ENCODE assay signal across 30 mouse cellular contexts in genomic region chr3:18733540-18733939, GRCm38 (mm10).
DNase-seq lines count a peak whose midpoint lies in the region; ATAC-seq and TF ChIP-seq lines count a peak whose summit lies in the region.
"Had no signal": no experiment of that assay in that cellular context is flagged by ENCODE, and none has a peak within 500 bp of the region (broad histone marks: within the 10 kb centered on the region; RNA-seq: fewer than 3 reads in every experiment).

No protein-coding gene starts in this region.

- no peak for TF ChIP-seq CTCF in forebrain, postnatal 0 days (IDR thresholded peaks at IDR 0.05; ENCODE audit: low read depth)
- TF ChIP-seq CTCF in brain, embryonic 14.5 days (IDR thresholded peaks at IDR 0.05; ENCODE audit: borderline replicate concordance, extremely low read depth, insufficient read depth, insufficient read length) = no peak

- WGBS in forebrain, embryonic 16.5 days = 59% methylated on average over 1 of the region's 1 CpGs
- WGBS in forebrain, postnatal 0 days = 68% methylated on average over 1 of the region's 1 CpGs

- DNase-seq in forebrain, postnatal 0 days = no peak
- DNase-seq in left cerebral cortex, adult 11 months (ENCODE audit: low spot score) = peak; percentile 6
- DNase-seq in left cerebral cortex, adult 8-10 months (ENCODE audit: low spot score in 2 of 2) = no peak
- peak; percentile 34 for DNase-seq in brain, embryonic 14.5 days (ENCODE audit: low read depth)
- DNase-seq in layer of hippocampus, postnatal 25 days (ENCODE audit: extremely low spot score in 1 of 2, low spot score in 1 of 2) = no peak
- DNase-seq: adrenal gland, adult 2 months; adrenal gland, postnatal 25 days; cerebellum, adult 11 months; cerebellum, adult 2 months; cerebellum, adult 9-11 months; cerebellum, postnatal 25 days; embryo, embryonic 11 days; gastrocnemius, postnatal 10 days; gastrocnemius, postnatal 36 days; heart, adult 2 months; heart, postnatal 14 days; heart, postnatal 4 days; kidney, adult 18-20 months had no signal

- no peaks in the 10 kb centered on the region for H3K27me3 ChIP-seq in forebrain, embryonic 16.5 days (replicated peaks; ENCODE audit: control insufficient read depth, insufficient read depth, low read length)
- H3K27me3 ChIP-seq in forebrain, postnatal 0 days (ENCODE audit: insufficient read depth, low read length) = no peaks in the 10 kb centered on the region
- H3K27me3 ChIP-seq in myocyte (ENCODE audit: control insufficient read depth, insufficient read depth, insufficient read length) = no peaks in the 10 kb centered on the region
- H3K27me3 ChIP-seq: embryonic facial prominence, embryonic 13.5 days; heart, embryonic 13.5 days had no signal

- H3K27ac ChIP-seq in forebrain, embryonic 16.5 days (ENCODE audit: low read length) = no peak overlapping the region
- H3K27ac ChIP-seq in forebrain, postnatal 0 days (ENCODE audit: low read depth, low read length) = no peak overlapping the region
- H3K27ac ChIP-seq: embryonic facial prominence, embryonic 10.5 days; embryonic facial prominence, embryonic 13.5 days; heart, adult 2 months; heart, embryonic 10.5 days; heart, embryonic 13.5 days; hindbrain, embryonic 14.5 days; hindbrain, postnatal 0 days had no signal

- no peak overlapping the region for H3K4me2 ChIP-seq in forebrain, embryonic 16.5 days (ENCODE audit: low read length)
- no peak overlapping the region for H3K4me2 ChIP-seq in forebrain, postnatal 0 days (ENCODE audit: low read depth)
- H3K4me2 ChIP-seq in myocyte (ENCODE audit: low read depth) = peak overlapping the region; percentile 8
- H3K4me2 ChIP-seq: embryonic facial prominence, embryonic 13.5 days; heart, embryonic 13.5 days; hindbrain, embryonic 14.5 days had no signal

- H3K36me3 ChIP-seq in forebrain, embryonic 16.5 days (ENCODE audit: control insufficient read depth, insufficient read depth) = no peaks in the 10 kb centered on the region
- no peaks in the 10 kb centered on the region for H3K36me3 ChIP-seq in forebrain, postnatal 0 days (ENCODE audit: insufficient read depth)
- no peaks in the 10 kb centered on the region for H3K36me3 ChIP-seq in myocyte (ENCODE audit: control insufficient read depth, insufficient read depth)
- H3K36me3 ChIP-seq: embryonic facial prominence, embryonic 10.5 days; embryonic facial prominence, embryonic 13.5 days; heart, embryonic 10.5 days; heart, embryonic 13.5 days had no signal

- H3K9ac ChIP-seq in forebrain, embryonic 16.5 days (replicated peaks; ENCODE audit: low read depth, low read length) = no peak overlapping the region
- H3K9ac ChIP-seq in forebrain, postnatal 0 days = no peak overlapping the region
- H3K9ac ChIP-seq: embryonic facial prominence, embryonic 13.5 days; heart, embryonic 13.5 days; hindbrain, embryonic 14.5 days had no signal

- H3K4me3 ChIP-seq in forebrain, embryonic 16.5 days (replicated peaks; ENCODE audit: low read length) = no peak overlapping the region
- no peak overlapping the region for H3K4me3 ChIP-seq in forebrain, postnatal 0 days (ENCODE audit: low read depth, low read length)
- no peak overlapping the region for H3K4me3 ChIP-seq in myocyte
- H3K4me3 ChIP-seq: embryonic facial prominence, embryonic 10.5 days; embryonic facial prominence, embryonic 13.5 days; erythroblast, embryonic 14.5 days; heart, adult 2 months; heart, embryonic 10.5 days; heart, embryonic 13.5 days had no signal

- H3K4me1 ChIP-seq in forebrain, embryonic 16.5 days (replicated peaks; ENCODE audit: control insufficient read depth, insufficient read depth, low read length) = peaks cover 4% of the 10 kb centered on the region; the same call in 1 of the 2 replicates
- no peaks in the 10 kb centered on the region; the same call in 1 of the 2 replicates for H3K4me1 ChIP-seq in forebrain, postnatal 0 days (ENCODE audit: insufficient read depth)
- H3K4me1 ChIP-seq: embryonic facial prominence, embryonic 10.5 days; embryonic facial prominence, embryonic 13.5 days; heart, embryonic 10.5 days; heart, embryonic 13.5 days had no signal

- no peak for TF ChIP-seq POLR2A in brain, embryonic 14.5 days (IDR thresholded peaks at IDR 0.05; ENCODE audit: borderline replicate concordance, extremely low read depth, insufficient read depth, insufficient read length, poor library complexity, severe bottlenecking)
- no peak for TF ChIP-seq POLR2A in myocyte (IDR thresholded peaks at IDR 0.05; ENCODE audit: insufficient read length, low read depth)

- 0 out of 2 replicates have a peak, but pooled peaks have one; percentile 40 for ATAC-seq in forebrain, embryonic 16.5 days
- ATAC-seq in forebrain, postnatal 0 days = no peak
- ATAC-seq: CD4-positive, CD25-positive, alpha-beta regulatory T cell, adult 4 months; hindbrain, postnatal 0 days; inflammation-experienced regulatory T-cells, adult 6 months; intestine, embryonic 16.5 days had no signal

- H3K79me2 ChIP-seq in myocyte (ENCODE audit: control insufficient read depth, insufficient read depth) = no peaks in the 10 kb centered on the region

- H3ac ChIP-seq in myocyte (ENCODE audit: control insufficient read depth, insufficient read length) = no peak overlapping the region

- H3K9me3 ChIP-seq in forebrain, embryonic 16.5 days (ENCODE audit: control insufficient read depth, low read length) = no peaks in the 10 kb centered on the region
- no peaks in the 10 kb centered on the region for H3K9me3 ChIP-seq in forebrain, postnatal 0 days (ENCODE audit: low read length)
- H3K9me3 ChIP-seq: embryonic facial prominence, embryonic 10.5 days; embryonic facial prominence, embryonic 13.5 days; heart, embryonic 10.5 days; heart, embryonic 13.5 days had no signal

TF ChIP-seq in myocyte, 11 proteins besides CTCF, POLR2A, EP300 and RAD21:
- TF ChIP-seq USF1 (IDR thresholded peaks at IDR 0.05; ENCODE audit: low read depth) = no peak
- no peak for TF ChIP-seq REST (IDR thresholded peaks at IDR 0.05; ENCODE audit: insufficient read depth, insufficient read length)
- no peak for TF ChIP-seq SRF (IDR thresholded peaks at IDR 0.05; ENCODE audit: control insufficient read depth, insufficient read length, low read depth)
- no peak for TF ChIP-seq CEBPB (IDR thresholded peaks at IDR 0.05; ENCODE audit: insufficient read depth, poor library complexity, severe bottlenecking)
- TF ChIP-seq POLR2AphosphoS2 (IDR thresholded peaks at IDR 0.05; ENCODE audit: insufficient read length, low read depth) = no peak
- no peak for TF ChIP-seq MYOG (IDR thresholded peaks at IDR 0.05; ENCODE audit: control insufficient read depth in 1 of 3, insufficient read depth in 1 of 3, insufficient read length in 2 of 3, low read depth in 2 of 3)

Comparison
In these comparisons a context has a peak if more than half of its experiments do, and no peak if none do; other contexts are left out.
1. DNase-seq: peak in left cerebral cortex, adult 11 months (single experiment) and brain, embryonic 14.5 days (single experiment); none in forebrain, postnatal 0 days (single experiment), left cerebral cortex, adult 8-10 months (0 of 2) and layer of hippocampus, postnatal 25 days (0 of 2).